Mouse (Mus musculus) layer of hippocampus, adult 8-10 months (tissue): ENCODE measurements around the gene Gdpd4. TPM values are rescaled to one million over a fixed set of nuclear protein-coding genes. Genes with fewer than 3 reads are reported as not detected.

Experiments used
- DNase-seq, 2 experiments: peaks; one replicate each; pipeline ENCODE4 v3.0.0; 2022; ENCODE audit warnings: low spot score in 2 of 2
- total RNA-seq, 4 experiments: library from RNA; stranded (reverse); gene quantifications; 2 replicates each; pipeline ENCODE4 v1.2.4; 2022

Gdpd4 gene
- not detected for total RNA-seq

GRCm38 (mm10) chr7:97919742-97920141 lies at the start of gene Gdpd4:
TSS of gene Gdpd4 (plus strand) at chr7:97919955.
- no peak for DNase-seq

GRCm38 (mm10) chr7:97872396-97872795 lies 47.4 kb upstream of the Gdpd4 start:
- DNase-seq, result peak in 1 of 2 experiments; percentile 26

DNA sequence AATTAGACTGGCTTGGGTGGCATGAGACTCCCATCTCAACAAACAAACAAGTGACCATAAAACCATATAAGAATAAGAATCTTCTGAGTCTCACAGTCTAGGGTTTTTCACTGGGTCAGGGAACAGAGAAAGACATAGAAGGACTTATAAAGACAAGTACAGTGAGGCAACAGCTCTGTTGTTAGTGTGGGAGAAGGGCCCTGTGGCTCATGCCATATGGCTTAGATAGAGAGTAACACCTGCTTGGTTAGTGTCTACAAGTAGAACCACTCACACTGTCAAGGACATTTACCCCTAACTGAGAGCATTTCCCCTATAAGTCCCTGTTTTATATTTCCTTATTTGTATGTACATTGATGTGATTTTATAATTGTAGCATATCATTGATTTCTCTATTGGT lies 46.4 kb upstream of the Gdpd4 start:
- no peak for DNase-seq

DNA sequence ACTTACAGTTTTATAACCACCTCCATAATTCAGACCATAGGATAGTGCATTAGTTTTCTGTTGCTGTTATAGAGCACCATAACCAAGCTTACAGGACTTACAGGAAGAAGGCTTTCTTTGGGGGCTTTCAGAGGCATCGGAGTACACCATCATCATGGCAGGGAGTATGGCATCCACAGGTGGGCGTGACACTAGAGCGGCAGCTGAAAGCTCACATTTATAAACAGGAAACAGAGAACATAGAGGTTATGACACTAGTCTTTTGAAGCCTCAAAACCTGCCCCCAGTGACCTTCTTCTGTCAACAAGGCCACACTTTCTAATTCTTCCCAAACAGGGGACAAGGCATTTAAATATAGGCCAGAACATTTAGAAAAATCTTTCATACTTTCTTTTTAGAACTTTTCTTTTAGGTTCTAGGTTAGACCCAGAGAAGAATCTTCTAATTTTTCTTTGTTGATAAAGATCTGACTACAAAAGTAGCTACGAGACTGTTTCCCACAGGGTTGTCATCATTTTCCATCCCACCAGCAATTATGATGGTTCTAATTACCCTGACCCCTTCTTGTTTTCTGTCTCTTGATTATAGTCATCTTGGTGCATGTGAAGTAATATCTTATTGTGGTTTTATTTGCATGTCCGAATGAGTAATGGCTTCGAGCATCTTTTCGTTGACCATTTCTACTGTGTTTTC lies 41.8 kb upstream of the Gdpd4 start:
- no peak for DNase-seq

- no peak for DNase-seq
Measured at GRCm38 (mm10) chr7:97911646-97912045, 8.1 kb upstream of the Gdpd4 start.

DNA sequence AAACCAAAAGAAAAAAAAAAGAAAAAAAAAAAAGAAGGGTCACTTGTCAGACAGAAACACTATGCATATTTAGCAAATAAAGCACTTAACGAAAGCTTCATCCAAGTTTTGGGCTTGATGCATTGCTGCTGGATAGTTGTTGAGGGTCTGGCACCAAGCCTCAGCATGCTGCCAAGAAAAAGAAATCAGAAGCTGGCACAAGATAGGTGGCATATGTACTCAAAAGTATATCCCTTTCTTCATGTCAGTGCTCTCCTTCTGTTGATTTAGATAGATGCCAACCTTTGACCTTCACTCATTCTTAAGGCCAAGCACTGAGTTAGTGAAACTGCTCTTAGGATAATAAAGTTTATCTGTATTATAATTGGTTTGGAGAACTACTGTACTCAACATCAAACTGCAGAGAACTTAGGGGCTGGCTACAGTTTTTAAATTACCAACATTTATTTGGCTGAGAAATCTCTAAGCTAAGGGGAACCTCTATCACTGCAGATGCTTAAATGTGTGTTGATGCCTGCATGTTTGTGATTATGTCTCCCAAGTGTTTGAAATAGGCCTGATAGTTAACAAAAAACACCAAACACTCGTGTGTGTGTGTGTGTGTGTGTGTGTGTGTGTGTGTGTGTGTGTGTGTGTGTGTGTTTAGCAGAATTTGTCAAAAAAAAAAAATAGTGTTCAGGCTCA lies 4.8 kb upstream of the Gdpd4 start:
- no peak for DNase-seq

DNA sequence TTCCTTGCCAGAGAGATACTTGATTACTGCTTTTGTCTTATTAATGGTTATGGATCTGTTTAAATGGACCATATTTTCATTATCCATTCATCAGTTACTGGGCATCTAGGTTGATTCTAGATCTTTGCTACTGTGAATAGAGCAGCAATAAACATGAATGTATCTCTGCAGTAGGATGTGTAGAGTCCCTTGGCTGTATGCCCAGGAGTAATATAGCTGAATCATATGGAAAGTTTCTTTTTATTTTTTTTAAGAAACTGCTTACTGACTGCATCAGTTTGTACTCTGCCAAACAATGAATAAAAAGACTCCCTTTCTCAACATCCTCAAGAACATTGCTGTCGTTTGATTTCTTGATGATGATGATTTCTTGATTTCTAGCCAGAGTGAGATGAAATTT lies 6.1 kb downstream of the Gdpd4 start:
- no peak for DNase-seq

DNA sequence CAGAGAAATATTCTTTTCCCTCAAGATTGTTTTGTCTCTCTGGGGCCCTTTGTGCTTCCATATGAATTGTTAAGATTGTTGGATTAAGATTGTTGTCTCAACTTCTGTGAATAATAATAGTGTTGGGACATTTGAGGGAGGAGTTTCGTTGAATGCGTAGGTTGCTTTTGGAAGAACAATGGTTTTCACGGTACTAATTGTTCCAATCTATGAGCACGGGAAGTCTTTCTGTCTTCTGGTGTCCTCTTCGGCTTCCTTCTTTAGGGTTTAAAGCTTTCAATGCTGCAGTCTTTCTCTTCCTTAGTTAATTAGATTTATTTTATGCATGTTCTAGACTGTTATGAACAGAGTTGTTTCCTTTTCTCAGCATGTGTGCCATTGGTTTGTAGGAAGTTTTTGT lies 7.2 kb downstream of the Gdpd4 start:
- no peak for DNase-seq

GRCm38 (mm10) chr7:97944485-97944884 lies 24.7 kb downstream of the Gdpd4 start:
- DNase-seq, result no peak

DNA sequence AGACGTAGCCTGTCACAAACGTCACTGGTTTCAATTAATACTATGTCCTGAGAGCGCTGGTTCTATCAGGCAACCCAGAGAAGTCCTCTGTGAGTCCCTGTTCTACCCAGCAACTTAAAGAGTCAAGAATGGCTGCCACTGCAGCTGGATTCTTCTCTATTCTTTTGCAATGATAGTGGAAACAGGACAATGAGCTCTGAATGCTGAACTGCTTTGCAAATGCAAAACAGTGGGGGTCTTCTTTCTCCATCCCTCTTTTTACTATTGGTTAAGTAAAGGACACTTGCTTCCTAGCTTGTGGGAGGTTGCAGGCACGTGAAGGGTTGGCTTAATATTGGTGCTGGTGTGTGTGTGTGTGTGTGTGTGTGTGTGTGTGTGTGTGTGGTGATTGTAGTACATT lies 52.7 kb downstream of the Gdpd4 start:
- DNase-seq, result no peak

DNA sequence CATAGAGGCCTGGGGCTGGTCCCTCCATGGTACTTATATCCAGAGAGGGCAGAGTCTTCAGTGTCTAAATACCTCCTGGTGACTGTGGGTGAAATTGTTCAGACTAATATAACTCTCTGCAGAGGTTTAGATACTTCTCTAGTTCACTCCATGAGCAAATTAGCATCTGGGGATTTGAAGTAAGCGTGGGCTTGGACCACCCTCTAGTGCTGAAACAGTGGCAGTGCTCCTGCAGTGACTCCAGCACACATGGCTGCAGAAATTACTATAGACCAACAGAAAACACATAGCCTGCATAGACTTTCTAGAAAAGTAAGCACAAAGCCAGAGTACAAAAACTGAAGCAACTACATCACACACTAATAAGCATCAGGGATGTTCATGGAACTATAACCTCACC lies 57.7 kb downstream of the Gdpd4 start:
- peak; percentile 33 to 63 for DNase-seq

DNA sequence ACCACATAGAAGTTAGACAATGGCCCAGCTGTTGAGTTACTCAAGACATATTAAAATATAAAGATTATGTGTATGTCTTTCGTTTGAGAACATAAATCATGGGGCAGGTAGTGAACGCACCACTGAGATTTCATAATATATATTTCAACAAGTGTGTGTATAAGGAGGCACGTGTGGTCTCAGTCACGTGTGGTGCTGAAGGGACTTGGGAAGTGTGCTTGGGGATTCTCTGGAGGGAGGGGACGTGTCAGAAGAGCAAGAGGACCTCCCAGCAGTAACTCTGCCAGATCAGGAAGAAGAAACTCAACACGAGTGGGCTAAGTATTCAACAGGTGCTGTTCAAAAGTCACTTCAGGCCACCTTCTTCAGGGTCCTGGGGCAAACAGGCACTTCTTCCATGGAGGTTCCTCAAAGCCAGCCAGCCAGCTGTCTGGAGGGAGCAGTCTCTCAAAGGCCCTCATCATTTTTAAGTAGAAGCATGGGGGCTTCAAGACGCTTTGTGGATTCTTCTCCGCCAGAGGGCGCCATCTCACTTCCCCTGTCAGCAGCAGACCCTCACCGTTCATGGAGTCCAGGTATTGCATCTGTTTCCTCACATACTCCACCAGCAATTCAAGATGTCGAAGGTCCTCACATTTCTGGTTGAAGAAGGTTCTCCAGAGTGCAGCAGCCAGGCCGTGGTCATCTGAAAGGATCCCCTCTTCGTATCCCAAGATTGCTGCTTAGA lies 64.5 kb downstream of the Gdpd4 start:
- peak in 1 of 2 experiments; percentile 10 for DNase-seq

DNA sequence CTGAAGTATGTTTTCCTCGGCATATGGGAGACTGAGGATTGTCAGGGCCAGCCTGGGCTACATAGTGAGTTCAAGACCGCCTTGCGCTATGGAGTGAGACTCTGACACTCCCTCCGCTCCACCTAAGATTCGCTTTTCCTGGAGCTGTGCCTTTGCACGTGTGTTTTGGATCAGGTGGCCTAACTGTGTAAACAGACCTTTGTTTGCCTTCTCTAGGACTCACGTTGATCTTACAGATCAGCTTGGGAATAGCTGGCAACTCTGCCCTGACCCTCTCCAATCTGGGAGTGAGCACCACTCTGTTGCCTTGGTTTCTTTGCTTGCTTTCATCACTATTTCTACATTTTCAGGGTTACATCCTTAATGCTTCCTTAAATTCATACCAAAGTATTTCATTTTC lies 82.9 kb downstream of the Gdpd4 start:
- DNase-seq, result no peak

GRCm38 (mm10) chr7:98048101-98048824 lies 128.5 kb downstream of the Gdpd4 start:
- no peak for DNase-seq

DNA sequence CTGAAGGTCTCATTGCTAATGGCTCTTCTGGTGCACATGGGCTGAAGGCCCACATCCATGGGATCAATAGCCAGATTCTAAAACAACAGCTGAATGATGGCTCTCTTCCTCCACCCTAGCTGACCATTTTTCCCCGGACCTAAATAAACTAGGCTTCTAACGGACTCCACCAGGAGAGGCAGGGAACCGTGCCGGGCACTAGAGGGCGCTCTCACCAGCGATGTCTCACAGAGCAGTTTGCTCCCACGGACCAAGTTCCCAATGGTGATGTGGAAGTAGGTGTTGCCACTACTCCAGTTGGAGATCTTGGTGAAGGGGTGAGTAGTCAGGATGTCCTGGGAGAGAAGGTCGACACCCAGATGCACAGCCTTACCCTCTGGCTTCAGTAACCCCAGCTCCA lies 132.2 kb downstream of the Gdpd4 start:
- DNase-seq, result no peak

- no peak for DNase-seq
Measured at GRCm38 (mm10) chr7:98054461-98054860, 134.7 kb downstream of the Gdpd4 start.

DNA sequence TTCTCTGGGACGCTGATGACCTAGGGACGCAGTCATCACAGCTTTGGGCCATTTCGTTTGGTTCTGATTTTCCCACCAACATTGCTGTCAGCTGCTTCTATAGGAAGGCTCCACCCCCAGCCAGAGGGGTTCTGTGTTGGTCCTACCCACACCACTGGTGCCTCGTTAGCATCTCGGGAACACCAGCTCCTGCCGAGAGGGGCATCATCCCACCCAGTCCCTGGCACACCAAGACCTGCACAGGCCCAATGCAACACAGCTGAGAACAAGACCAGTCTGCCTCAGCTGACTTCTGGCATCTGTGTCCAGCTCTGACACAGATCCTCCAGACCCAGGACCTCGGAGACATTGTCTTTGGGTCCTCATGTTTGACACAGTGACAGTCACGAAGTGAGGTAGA lies 135.2 kb downstream of the Gdpd4 start:
- no peak for DNase-seq

DNA sequence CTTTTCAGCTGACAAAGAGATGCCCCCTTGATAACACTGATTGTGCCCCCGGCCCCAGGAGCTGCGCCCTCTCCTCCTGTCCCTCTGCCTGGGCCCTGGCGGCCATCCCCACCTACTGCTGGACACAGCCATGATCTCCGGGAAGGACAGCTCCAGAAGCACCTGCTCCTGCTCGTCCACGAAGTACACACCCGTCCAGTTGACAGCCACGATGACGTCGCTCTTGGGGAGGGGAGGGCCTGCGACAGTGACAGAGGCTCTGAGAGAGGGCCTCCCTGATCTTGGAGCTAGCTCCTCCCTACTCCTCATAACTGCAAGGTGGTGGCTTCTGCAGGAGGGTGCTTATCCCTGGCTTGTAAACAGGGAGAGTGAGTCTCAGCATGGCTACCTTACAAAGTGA lies 146.5 kb downstream of the Gdpd4 start:
- DNase-seq, result no peak

DNA sequence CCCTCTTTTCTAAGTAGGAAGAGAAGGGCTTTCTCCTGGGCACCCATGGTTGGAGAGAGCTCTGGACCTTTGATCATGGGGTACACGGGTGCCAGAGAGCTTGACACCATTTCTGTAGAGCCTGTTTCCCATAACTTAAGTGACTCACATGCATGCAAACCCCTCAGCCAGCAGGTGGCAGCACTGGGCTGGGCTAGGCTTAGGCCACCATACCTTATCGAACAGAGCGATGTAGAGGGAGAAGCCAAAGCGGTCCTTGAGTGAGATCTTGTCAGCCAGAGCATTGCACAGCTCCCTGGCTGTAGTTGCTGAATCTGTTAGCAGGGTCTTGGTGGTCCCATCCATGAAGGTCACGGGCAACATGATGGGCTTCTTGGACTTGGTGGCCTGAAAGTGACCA lies 151.9 kb downstream of the Gdpd4 start:
- peak; percentile 54 to 77 for DNase-seq

DNA sequence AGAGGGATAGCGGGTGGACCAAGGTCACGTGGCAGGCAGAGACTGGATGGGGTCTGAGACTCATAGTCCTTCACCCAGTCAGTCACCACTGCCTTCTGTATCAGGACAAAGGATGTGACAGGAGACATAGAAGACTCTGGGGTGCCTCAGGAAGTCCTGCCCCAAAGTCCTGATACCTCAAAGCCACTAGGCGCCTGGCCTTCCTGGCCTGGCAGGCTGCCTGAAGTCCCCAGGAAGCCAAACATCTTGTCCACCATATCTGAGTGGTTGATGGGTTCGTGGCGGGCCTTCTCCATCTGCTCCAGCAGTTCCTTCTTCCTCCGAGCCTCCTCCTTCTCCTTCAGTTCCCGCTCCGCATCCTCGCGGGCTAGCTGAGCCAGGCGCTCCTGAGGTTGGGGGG lies 157.7 kb downstream of the Gdpd4 start:
- DNase-seq, result no peak

GRCm38 (mm10) chr7:98082376-98082775 lies 162.6 kb downstream of the Gdpd4 start:
- no peak for DNase-seq
